Mouse (Mus musculus): Measurements from ENCODE around the gene Lrmda. TPM values are rescaled to one million over a fixed set of nuclear protein-coding genes. Genes with fewer than 3 reads are reported as not detected.

Gene Lrmda
- total RNA-seq, 2 experiments from 2014 or later: 2.3 to 3.1 TPM

- no peak for DNase-seq (ENCODE audit: low spot score)
Measured at GRCm38 (mm10) chr14:22393616-22394015, 374.1 kb downstream of the Lrmda start.

- DNase-seq (ENCODE audit: low spot score): no peak
Measured at GRCm38 (mm10) chr14:22402411-22402810, 382.9 kb downstream of the Lrmda start.

DNA sequence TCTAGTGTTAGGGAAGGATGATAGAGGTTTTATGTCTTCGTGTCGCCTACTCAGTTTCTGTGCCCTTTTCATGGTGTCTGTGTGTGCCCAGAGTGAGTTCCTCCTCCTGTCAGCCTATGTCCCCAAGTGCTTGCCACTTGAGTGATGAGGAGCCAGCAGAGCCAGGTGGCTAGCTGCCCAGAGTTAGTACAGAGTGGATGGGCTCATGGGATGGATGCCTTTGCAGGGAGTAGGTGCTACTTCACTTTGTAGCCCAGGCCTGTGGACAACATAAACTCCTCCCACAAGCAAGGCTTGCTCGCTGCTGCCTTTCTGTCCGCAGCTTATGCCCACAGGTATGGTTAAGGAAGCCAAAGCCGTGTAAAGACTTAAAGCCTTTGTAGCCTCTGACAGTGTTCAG, 387.1 kb downstream of the Lrmda start:
- DNase-seq (ENCODE audit: low spot score): peak; percentile 6

- DNase-seq (ENCODE audit: low spot score): no peak
Measured at GRCm38 (mm10) chr14:22410826-22411225, 391.3 kb downstream of the Lrmda start.

DNA sequence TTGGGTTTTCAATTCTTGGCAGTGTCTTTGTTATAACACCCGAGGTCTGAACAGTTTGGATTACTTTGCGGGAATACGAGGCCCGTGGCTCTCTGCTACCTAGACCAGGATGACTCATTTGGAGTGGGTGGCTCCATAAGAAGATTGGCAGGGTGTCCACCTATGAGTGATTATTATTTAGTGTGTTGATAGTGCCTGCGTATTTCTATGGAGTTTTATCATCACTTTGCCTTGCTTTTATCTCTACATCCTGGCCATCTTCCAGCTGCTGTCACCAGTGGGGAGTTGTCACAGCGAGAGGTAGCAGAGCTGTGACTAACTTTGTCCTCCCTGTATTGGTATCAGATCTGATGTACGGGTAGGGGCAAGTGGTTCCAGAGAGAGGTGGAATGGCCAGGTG, 393.7 kb downstream of the Lrmda start:
- no peak for DNase-seq (ENCODE audit: low spot score)

- no peak for DNase-seq (ENCODE audit: low spot score)
Measured at GRCm38 (mm10) chr14:22417706-22418105, 398.2 kb downstream of the Lrmda start.

- DNase-seq (ENCODE audit: low spot score): no peak
Measured at GRCm38 (mm10) chr14:22421668-22422067, 402.2 kb downstream of the Lrmda start.

- no peak for DNase-seq (ENCODE audit: low spot score)
Measured at GRCm38 (mm10) chr14:22425018-22425534, 405.6 kb downstream of the Lrmda start.

- DNase-seq (ENCODE audit: low spot score): no peak
Measured at GRCm38 (mm10) chr14:22435441-22435840, 415.9 kb downstream of the Lrmda start.

DNA sequence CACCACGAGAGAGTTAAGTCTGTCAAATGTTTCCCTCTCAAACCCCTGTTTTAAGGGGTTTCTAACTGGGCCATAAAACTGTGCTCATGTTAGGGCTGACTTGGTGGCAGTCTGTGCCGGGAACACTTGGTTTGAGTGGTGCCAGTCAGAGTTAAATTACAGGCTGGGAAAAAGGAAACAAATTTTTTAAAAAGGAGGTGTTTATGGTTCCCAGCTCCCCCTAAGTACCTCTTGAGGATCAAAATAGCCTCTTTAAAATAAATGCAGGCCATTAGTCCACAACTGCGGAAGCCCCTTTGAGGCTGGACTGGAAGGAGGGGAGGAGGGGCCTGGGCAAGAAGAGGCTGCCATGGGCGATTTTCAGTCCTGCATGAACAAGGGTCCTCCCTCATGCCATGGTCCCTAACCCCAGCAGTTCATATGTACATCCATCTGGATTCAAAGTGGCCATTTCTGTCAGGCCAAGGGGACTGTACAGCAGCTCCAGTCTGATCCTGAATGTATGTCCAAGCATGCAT, 416.4 kb downstream of the Lrmda start:
- no peak for DNase-seq (ENCODE audit: low spot score)

GRCm38 (mm10) chr14:22440341-22440999, 421.0 kb downstream of the Lrmda start:
- no peak for DNase-seq (ENCODE audit: low spot score)

DNA sequence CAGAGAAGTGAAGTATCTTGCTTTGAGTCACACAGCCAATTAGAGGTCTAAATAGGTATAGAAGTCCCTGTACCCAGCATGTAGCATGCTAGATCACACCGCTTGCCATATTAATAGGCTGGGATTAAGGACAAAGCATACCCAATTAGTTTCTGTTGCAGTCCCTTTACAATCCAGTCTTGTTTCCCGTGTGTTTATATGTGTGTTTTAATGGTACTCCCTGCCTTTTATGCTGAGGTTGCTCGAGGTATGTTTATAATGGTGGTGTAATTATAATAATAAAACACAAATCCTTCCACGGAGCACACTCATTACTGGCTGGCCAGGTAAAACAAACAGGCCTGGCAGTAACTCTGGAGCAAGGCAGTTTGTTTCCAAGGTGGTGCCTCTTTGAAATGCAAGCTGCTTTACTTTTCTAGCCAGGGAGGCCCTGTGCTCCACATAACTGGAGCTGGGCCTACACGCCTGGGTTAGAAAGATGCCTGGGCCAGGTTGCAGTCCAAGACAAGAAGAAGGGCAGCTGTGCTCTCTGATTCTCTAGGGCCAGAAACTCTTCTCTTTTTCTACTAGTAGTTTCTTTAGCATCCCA, 422.4 kb downstream of the Lrmda start:
- peak; percentile 8 for DNase-seq (ENCODE audit: low spot score)

DNA sequence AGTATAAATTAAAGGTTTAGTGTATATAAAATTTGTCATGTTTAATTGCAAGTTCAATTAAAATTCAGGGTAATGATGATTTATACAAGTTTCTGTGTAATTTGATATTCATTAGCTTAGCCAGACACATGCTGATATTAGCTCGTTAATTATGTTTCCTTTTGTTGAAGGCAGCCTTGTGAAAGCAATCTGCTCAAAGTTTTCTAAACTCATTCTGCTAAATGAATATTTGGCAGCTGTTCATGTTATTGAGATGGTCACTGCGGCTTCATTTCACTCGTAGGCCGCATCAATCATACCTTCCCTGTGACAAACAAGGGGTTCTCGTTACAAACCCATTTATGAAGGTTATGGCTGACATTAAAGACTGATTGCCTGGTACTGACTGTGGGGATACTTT, 423.2 kb downstream of the Lrmda start:
- no peak for DNase-seq (ENCODE audit: low spot score)

- DNase-seq (ENCODE audit: low spot score): no peak
Measured at GRCm38 (mm10) chr14:22444541-22444940, 425.0 kb downstream of the Lrmda start.

GRCm38 (mm10) chr14:22445161-22445821, 425.8 kb downstream of the Lrmda start:
- DNase-seq (ENCODE audit: low spot score): no peak

DNA sequence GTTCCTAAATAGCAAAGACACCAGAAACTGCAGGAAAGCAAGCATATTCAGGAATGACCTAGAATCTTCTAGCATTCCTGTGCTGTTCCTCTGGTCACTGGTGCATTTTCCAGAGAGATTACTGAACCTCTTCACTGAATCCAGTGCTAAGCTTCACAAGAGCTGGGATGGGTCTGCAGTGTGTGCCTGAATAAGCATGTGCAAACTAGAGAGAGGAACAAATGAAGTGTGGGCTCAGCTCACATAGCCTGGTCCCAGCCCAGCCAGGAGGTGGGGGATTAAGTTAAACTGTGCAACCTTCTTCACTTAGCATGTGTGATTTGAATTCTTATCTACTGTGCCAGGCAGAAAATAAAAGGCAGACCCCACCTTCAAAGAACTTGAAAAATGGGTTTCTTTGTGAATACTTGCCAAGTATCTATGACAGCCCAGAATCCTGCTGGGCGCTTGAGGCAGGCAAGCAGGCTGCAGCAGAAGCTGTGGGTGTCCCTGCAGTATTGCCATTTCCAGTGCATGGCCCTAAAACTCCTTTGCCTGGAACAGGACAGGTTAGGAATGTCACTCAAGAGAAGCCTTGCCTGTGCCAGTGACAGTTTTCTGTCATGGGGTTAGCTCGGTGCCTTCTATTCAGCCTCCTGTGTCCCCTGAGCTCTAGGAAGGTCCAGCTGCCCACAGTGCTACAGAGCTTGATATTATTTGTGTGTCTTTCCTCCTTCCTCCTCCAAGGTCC, 426.5 kb downstream of the Lrmda start:
- no peak for DNase-seq (ENCODE audit: low spot score)

- no peak for DNase-seq (ENCODE audit: low spot score)
Measured at GRCm38 (mm10) chr14:22451603-22452002, 432.1 kb downstream of the Lrmda start.

DNA sequence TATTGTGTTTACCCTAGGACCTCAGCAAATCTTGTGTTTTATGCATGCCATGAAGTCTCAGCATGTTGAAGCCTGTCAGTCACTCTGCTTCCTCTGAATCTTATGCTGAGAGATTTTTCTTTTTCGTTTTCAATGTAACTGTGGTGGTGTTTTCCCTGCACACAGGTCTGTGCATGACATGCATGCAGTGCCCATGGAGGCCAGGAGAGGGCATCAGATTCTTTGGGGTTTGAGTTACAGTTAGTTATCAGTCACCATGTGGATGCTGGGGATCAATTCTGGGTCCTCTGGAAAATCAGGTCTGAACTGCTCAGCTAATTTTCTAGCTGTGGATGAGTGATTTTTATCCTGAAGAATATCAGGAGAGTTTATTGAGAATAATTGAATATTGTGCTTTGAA, 444.8 kb downstream of the Lrmda start:
- DNase-seq (ENCODE audit: low spot score): no peak

GRCm38 (mm10) chr14:22471041-22471440, 451.5 kb downstream of the Lrmda start:
- DNase-seq (ENCODE audit: low spot score): no peak

- no peak for DNase-seq (ENCODE audit: low spot score)
Measured at GRCm38 (mm10) chr14:22473451-22473850, 453.9 kb downstream of the Lrmda start.

DNA sequence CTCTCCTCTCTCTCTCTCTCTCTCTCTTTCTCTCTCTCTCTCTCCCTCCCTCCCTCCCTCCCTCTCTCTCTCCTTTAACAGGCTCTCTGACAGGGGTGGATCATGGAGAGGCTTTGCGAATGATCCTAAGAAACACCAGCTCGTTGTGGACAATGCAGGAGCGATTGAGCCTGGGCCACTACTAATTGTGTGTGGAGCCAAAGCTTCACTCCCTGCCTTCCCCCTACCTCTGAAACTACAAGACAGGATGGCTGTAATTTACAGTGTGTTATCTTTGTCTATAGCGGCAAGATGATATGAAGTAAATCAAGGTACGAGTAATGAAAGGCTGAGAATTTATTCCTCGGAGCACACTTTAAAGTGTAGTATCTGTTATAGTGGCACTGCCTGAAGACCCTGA, 454.5 kb downstream of the Lrmda start:
- DNase-seq (ENCODE audit: low spot score): no peak

GRCm38 (mm10) chr14:22493326-22493725, 473.8 kb downstream of the Lrmda start:
- DNase-seq (ENCODE audit: low spot score): no peak

Measured in gastrocnemius, adult 18-20 months (tissue).